Mouse (Mus musculus): ENCODE measurements at regions not wholly inside any gene's neighbourhood (a gene's known extent, or its start where the extent isn't known, plus 50 kb on each side); places are given as distances from the start of the nearest gene placed in this dataset.

GRCm38 (mm10) chr7:66528881-66529280 is 101.6 kb upstream of the Aldh1a3 start:
- H3K4me3 ChIP-seq, result no peak overlapping the region
- H3K27ac ChIP-seq, result peak overlapping the region; percentile 88
- WGBS, result 43% methylated on average over 4 of the region's 4 CpGs
- H3K4me2 ChIP-seq, result no peak overlapping the region
- H3K9ac ChIP-seq, result no peak overlapping the region
- peaks cover 11% of the 10 kb centered on the region; the same call in 1 of the 2 replicates for H3K4me1 ChIP-seq
- H3K36me3 ChIP-seq, result no peaks in the 10 kb centered on the region
- no peaks in the 10 kb centered on the region for H3K9me3 ChIP-seq
- no peaks in the 10 kb centered on the region for H3K27me3 ChIP-seq
- peak; percentile 93 for ATAC-seq (ENCODE audit: borderline replicate concordance, extremely low read depth, low FRiP score, low TSS enrichment)

GRCm38 (mm10) chr7:66523959-66524358 is 96.6 kb upstream of the Aldh1a3 start:
- H3K4me3 ChIP-seq, result no peak overlapping the region
- no peak overlapping the region for H3K4me2 ChIP-seq
- ATAC-seq (ENCODE audit: borderline replicate concordance, extremely low read depth, low FRiP score, low TSS enrichment), result no peak
- H3K9me3 ChIP-seq, result no peaks in the 10 kb centered on the region
- 50% methylated on average over 7 of the region's 7 CpGs for WGBS
- no peaks in the 10 kb centered on the region for H3K27me3 ChIP-seq
- peaks cover 11% of the 10 kb centered on the region; the same call in 1 of the 2 replicates for H3K4me1 ChIP-seq
- H3K36me3 ChIP-seq, result no peaks in the 10 kb centered on the region
- H3K9ac ChIP-seq, result no peak overlapping the region
- H3K27ac ChIP-seq, result no peak overlapping the region

- ATAC-seq (ENCODE audit: borderline replicate concordance, extremely low read depth, low FRiP score, low TSS enrichment), result no peak
- H3K27me3 ChIP-seq, result no peaks in the 10 kb centered on the region
- no peaks in the 10 kb centered on the region for H3K9me3 ChIP-seq
- no peak overlapping the region for H3K27ac ChIP-seq
- no peak overlapping the region for H3K4me3 ChIP-seq
- H3K4me1 ChIP-seq, result peaks cover 11% of the 10 kb centered on the region; the same call in 1 of the 2 replicates
- H3K4me2 ChIP-seq, result no peak overlapping the region
- H3K9ac ChIP-seq, result no peak overlapping the region
- WGBS, result 94% methylated on average over 2 of the region's 2 CpGs
- no peaks in the 10 kb centered on the region for H3K36me3 ChIP-seq
Measured at GRCm38 (mm10) chr7:66521522-66521921, 94.2 kb upstream of the Aldh1a3 start.

GRCm38 (mm10) chr7:66516143-66516542 is 88.8 kb upstream of the Aldh1a3 start:
- WGBS, result 40% methylated on average over 4 of the region's 4 CpGs
- H3K9ac ChIP-seq, result no peak overlapping the region
- no peak overlapping the region for H3K27ac ChIP-seq
- no peak for ATAC-seq (ENCODE audit: borderline replicate concordance, extremely low read depth, low FRiP score, low TSS enrichment)
- H3K4me1 ChIP-seq, result no peaks in the 10 kb centered on the region
- H3K27me3 ChIP-seq, result no peaks in the 10 kb centered on the region
- no peaks in the 10 kb centered on the region for H3K9me3 ChIP-seq
- H3K36me3 ChIP-seq, result no peaks in the 10 kb centered on the region
- no peak overlapping the region for H3K4me2 ChIP-seq
- no peak overlapping the region for H3K4me3 ChIP-seq

- Histone ChIP-seq H3K36me3 (no peaks in the 10 kb centered on the region), H3K27ac (no peak overlapping the region), H3K27me3 (no peaks in the 10 kb centered on the region), H3K4me2 (no peak overlapping the region), H3K4me3 (no peak overlapping the region), H3K4me1 (no peaks in the 10 kb centered on the region), H3K9ac (no peak overlapping the region), H3K9me3 (no peaks in the 10 kb centered on the region)
- 6% methylated on average over 3 of the region's 3 CpGs for WGBS
- no peak for ATAC-seq (ENCODE audit: borderline replicate concordance, extremely low read depth, low FRiP score, low TSS enrichment)
Measured at GRCm38 (mm10) chr7:66513411-66513810, 86.1 kb upstream of the Aldh1a3 start.

- 63% methylated on average over 2 of the region's 2 CpGs for WGBS
- ATAC-seq (ENCODE audit: borderline replicate concordance, extremely low read depth, low FRiP score, low TSS enrichment), result no peak
- no peak overlapping the region; the same call in 1 of the 2 replicates for H3K27ac ChIP-seq
Measured at GRCm38 (mm10) chr7:66505734-66506133, 78.4 kb upstream of the Aldh1a3 start.

GRCm38 (mm10) chr7:66504519-66504918 is 77.2 kb upstream of the Aldh1a3 start:
- no peak overlapping the region for H3K4me2 ChIP-seq
- no peaks in the 10 kb centered on the region for H3K27me3 ChIP-seq
- no peaks in the 10 kb centered on the region for H3K4me1 ChIP-seq
- H3K9me3 ChIP-seq, result no peaks in the 10 kb centered on the region
- no peak for ATAC-seq (ENCODE audit: borderline replicate concordance, extremely low read depth, low FRiP score, low TSS enrichment)
- no peak overlapping the region for H3K27ac ChIP-seq
- no peak overlapping the region for H3K9ac ChIP-seq
- WGBS, result 89% methylated on average over 4 of the region's 4 CpGs
- no peaks in the 10 kb centered on the region for H3K36me3 ChIP-seq
- no peak overlapping the region for H3K4me3 ChIP-seq

More at GRCm38 (mm10) chr7:66505734-66506133, 78.4 kb upstream of the Aldh1a3 start:
- Histone ChIP-seq H3K4me2 (no peak overlapping the region), H3K27me3 (no peaks in the 10 kb centered on the region), H3K9me3 (no peaks in the 10 kb centered on the region), H3K9ac (no peak overlapping the region), H3K36me3 (no peaks in the 10 kb centered on the region), H3K4me3 (no peak overlapping the region), H3K4me1 (no peaks in the 10 kb centered on the region)

GRCm38 (mm10) chr7:66501425-66501824 is 74.1 kb upstream of the Aldh1a3 start:
- no peaks in the 10 kb centered on the region for H3K36me3 ChIP-seq
- ATAC-seq (ENCODE audit: borderline replicate concordance, extremely low read depth, low FRiP score, low TSS enrichment), result no peak
- H3K9ac ChIP-seq, result no peak overlapping the region
- no peaks in the 10 kb centered on the region for H3K27me3 ChIP-seq
- no peaks in the 10 kb centered on the region for H3K9me3 ChIP-seq
- 43% methylated on average over 6 of the region's 6 CpGs for WGBS
- H3K4me1 ChIP-seq, result no peaks in the 10 kb centered on the region
- no peak overlapping the region for H3K4me2 ChIP-seq
- H3K27ac ChIP-seq, result no peak overlapping the region
- no peak overlapping the region for H3K4me3 ChIP-seq

GRCm38 (mm10) chr7:66497480-66497879 is 70.2 kb upstream of the Aldh1a3 start:
- H3K36me3 ChIP-seq, result no peaks in the 10 kb centered on the region
- H3K4me3 ChIP-seq, result no peak overlapping the region
- no peaks in the 10 kb centered on the region for H3K4me1 ChIP-seq
- H3K4me2 ChIP-seq, result no peak overlapping the region
- no peak overlapping the region for H3K9ac ChIP-seq
- 30% methylated on average over 1 of the region's 1 CpGs for WGBS
- no peak overlapping the region for H3K27ac ChIP-seq
- ATAC-seq (ENCODE audit: borderline replicate concordance, extremely low read depth, low FRiP score, low TSS enrichment), result no peak
- H3K9me3 ChIP-seq, result no peaks in the 10 kb centered on the region
- no peaks in the 10 kb centered on the region for H3K27me3 ChIP-seq

GRCm38 (mm10) chr7:66493216-66493885 is 66.0 kb upstream of the Aldh1a3 start:
- H3K4me3 ChIP-seq, result no peak overlapping the region
- no peak overlapping the region for H3K9ac ChIP-seq
- no peaks in the 10 kb centered on the region for H3K4me1 ChIP-seq
- no peak overlapping the region for H3K27ac ChIP-seq
- H3K9me3 ChIP-seq, result no peaks in the 10 kb centered on the region
- ATAC-seq (ENCODE audit: borderline replicate concordance, extremely low read depth, low FRiP score, low TSS enrichment), result no peak
- H3K36me3 ChIP-seq, result no peaks in the 10 kb centered on the region
- no peaks in the 10 kb centered on the region for H3K27me3 ChIP-seq
- WGBS, result 69% methylated on average over 10 of the region's 10 CpGs
- no peak overlapping the region for H3K4me2 ChIP-seq

GRCm38 (mm10) chr7:66492748-66493147 is 65.4 kb upstream of the Aldh1a3 start:
- WGBS, result 51% methylated on average over 12 of the region's 12 CpGs

GRCm38 (mm10) chr7:66491501-66491900 is 64.2 kb upstream of the Aldh1a3 start:
- WGBS, result 60% methylated on average over 2 of the region's 2 CpGs
- Histone ChIP-seq H3K27ac (no peak overlapping the region), H3K9me3 (no peaks in the 10 kb centered on the region), H3K4me2 (no peak overlapping the region), H3K4me3 (no peak overlapping the region), H3K27me3 (no peaks in the 10 kb centered on the region), H3K9ac (no peak overlapping the region), H3K36me3 (no peaks in the 10 kb centered on the region), H3K4me1 (no peaks in the 10 kb centered on the region)
- no peak for ATAC-seq (ENCODE audit: borderline replicate concordance, extremely low read depth, low FRiP score, low TSS enrichment)

More at GRCm38 (mm10) chr7:66492748-66493147, 65.4 kb upstream of the Aldh1a3 start:
- no peaks in the 10 kb centered on the region for H3K9me3 ChIP-seq
- no peak for ATAC-seq (ENCODE audit: borderline replicate concordance, extremely low read depth, low FRiP score, low TSS enrichment)
- no peak overlapping the region for H3K4me2 ChIP-seq
- no peaks in the 10 kb centered on the region for H3K4me1 ChIP-seq
- H3K27ac ChIP-seq, result no peak overlapping the region
- no peaks in the 10 kb centered on the region for H3K27me3 ChIP-seq
- no peaks in the 10 kb centered on the region for H3K36me3 ChIP-seq
- no peak overlapping the region for H3K4me3 ChIP-seq
- H3K9ac ChIP-seq, result no peak overlapping the region

GRCm38 (mm10) chr7:66490073-66490472 is 62.8 kb upstream of the Aldh1a3 start:
- Histone ChIP-seq H3K4me1 (no peaks in the 10 kb centered on the region), H3K4me3 (no peak overlapping the region), H3K36me3 (no peaks in the 10 kb centered on the region), H3K27ac (no peak overlapping the region), H3K4me2 (no peak overlapping the region), H3K27me3 (no peaks in the 10 kb centered on the region), H3K9me3 (no peaks in the 10 kb centered on the region), H3K9ac (no peak overlapping the region)
- WGBS, result 92% methylated on average over 1 of the region's 1 CpGs
- no peak for ATAC-seq (ENCODE audit: borderline replicate concordance, extremely low read depth, low FRiP score, low TSS enrichment)
